8 mouse cellular contexts compared by ENCODE assay signal in genomic region chr2:155629231-155629661, GRCm38 (mm10). TPM values are rescaled to one million over a fixed set of nuclear protein-coding genes. Genes with fewer than 3 reads are reported as not detected.
DNase-seq lines count a peak whose midpoint lies in the region; ATAC-seq and TF ChIP-seq lines count a peak whose summit lies in the region.

No protein-coding gene starts in this region.

- no peaks in the 10 kb centered on the region for H3K36me3 ChIP-seq in ES-Bruce4 (ENCODE audit: control insufficient read depth, insufficient read depth, low read length, poor library complexity, severe bottlenecking)
- H3K36me3 ChIP-seq in heart, postnatal 0 days (replicated peaks; ENCODE audit: control insufficient read depth, insufficient read depth, low read length): peaks cover 89% of the 10 kb centered on the region
- H3K36me3 ChIP-seq in midbrain, embryonic 14.5 days (ENCODE audit: control insufficient read depth, insufficient read depth, low read length): peaks cover 32% of the 10 kb centered on the region

- H3K27ac ChIP-seq in ES-Bruce4 (ENCODE audit: insufficient read depth, low read length): no peak overlapping the region
- H3K27ac ChIP-seq in heart, postnatal 0 days (ENCODE audit: low read depth): no peak overlapping the region
- H3K27ac ChIP-seq in midbrain, embryonic 14.5 days (replicated peaks; ENCODE audit: low read depth, low read length): no peak overlapping the region

- no peaks in the 10 kb centered on the region for H3K4me1 ChIP-seq in ES-Bruce4 (ENCODE audit: control insufficient read depth, insufficient read depth, low read length)
- H3K4me1 ChIP-seq in heart, postnatal 0 days (ENCODE audit: control insufficient read depth, insufficient read depth): no peaks in the 10 kb centered on the region
- peaks cover 12% of the 10 kb centered on the region; the same call in 1 of the 2 replicates for H3K4me1 ChIP-seq in midbrain, embryonic 14.5 days (ENCODE audit: control insufficient read depth, insufficient read depth, low read length)

- TF ChIP-seq EP300 in ES-Bruce4 (IDR thresholded peaks at IDR 0.05; ENCODE audit: insufficient read depth, low read depth, low read length): no peak
- TF ChIP-seq EP300 in heart, postnatal 0 days (IDR thresholded peaks at IDR 0.05; ENCODE audit: low read depth): no peak

- WGBS in heart, postnatal 0 days: 23% methylated on average over 35 of the region's 35 CpGs
- WGBS in midbrain, embryonic 14.5 days: under 1% methylated on average over 35 of the region's 35 CpGs

- no peaks in the 10 kb centered on the region for H3K27me3 ChIP-seq in ES-Bruce4 (ENCODE audit: control insufficient read depth, insufficient read depth, low read length, poor library complexity, severe bottlenecking)
- H3K27me3 ChIP-seq in heart, postnatal 0 days (ENCODE audit: control insufficient read depth, insufficient read depth, low read length): no peaks in the 10 kb centered on the region
- H3K27me3 ChIP-seq in midbrain, embryonic 14.5 days (ENCODE audit: control insufficient read depth, insufficient read depth, low read length): peaks cover 53% of the 10 kb centered on the region

- H3K4me2 ChIP-seq in heart, postnatal 0 days (ENCODE audit: low read depth, low read length): peak overlapping the region; percentile 41
- H3K4me2 ChIP-seq in midbrain, embryonic 14.5 days (ENCODE audit: low read length): peak overlapping the region; percentile 69

- intact Hi-C loops in left cerebral cortex, postnatal 25 days (cut with DNase I): no loop called here

- peak overlapping the region; percentile 12 for H3K9ac ChIP-seq in ES-Bruce4 (ENCODE audit: low read depth, poor library complexity, severe bottlenecking)
- no peak overlapping the region for H3K9ac ChIP-seq in heart, postnatal 0 days (replicated peaks; ENCODE audit: low read depth, low read length)
- peak overlapping the region; percentile 49; the same call in 1 of the 2 replicates for H3K9ac ChIP-seq in midbrain, embryonic 14.5 days (replicated peaks; ENCODE audit: low read length)

- ATAC-seq in heart, postnatal 0 days (ENCODE audit: insufficient read depth, low read depth): no peak
- ATAC-seq in midbrain, embryonic 14.5 days (ENCODE audit: low FRiP score, low TSS enrichment): 0 out of 2 replicates have a peak, but pooled peaks have one; percentile 35

- no peak for TF ChIP-seq POLR2A in ES-Bruce4 (IDR thresholded peaks at IDR 0.05; ENCODE audit: insufficient read depth, low read length)

- no peaks in the 10 kb centered on the region for H3K9me3 ChIP-seq in ES-Bruce4 (replicated peaks; ENCODE audit: control insufficient read depth, insufficient read depth, low read length, poor library complexity, severe bottlenecking)
- H3K9me3 ChIP-seq in heart, postnatal 0 days (replicated peaks; ENCODE audit: control insufficient read depth, low read length): no peaks in the 10 kb centered on the region
- H3K9me3 ChIP-seq in midbrain, embryonic 14.5 days (ENCODE audit: control insufficient read depth, low read length): no peaks in the 10 kb centered on the region

- H3K4me3 ChIP-seq in ES-Bruce4 (ENCODE audit: low read depth, low read length): peak overlapping the region; percentile 38
- no peak overlapping the region for H3K4me3 ChIP-seq in heart, postnatal 0 days (ENCODE audit: low read depth, low read length)
- H3K4me3 ChIP-seq in midbrain, embryonic 14.5 days (replicated peaks; ENCODE audit: low read depth, low read length): peak overlapping the region; percentile 30

- DNase-seq in adrenal gland, adult 2 months: peak; percentile 51
- no peak for DNase-seq in adrenal gland, postnatal 4 days (ENCODE audit: low spot score in 2 of 2)
- DNase-seq in cerebellum, postnatal 36 days: peak; percentile 71 to 77
- no peak for DNase-seq in heart, postnatal 0 days (ENCODE audit: low spot score)
- DNase-seq in left cerebral cortex, postnatal 25 days (ENCODE audit: low spot score in 2 of 2): peak; percentile 73 to 77
- peak; percentile 82 for DNase-seq in midbrain, embryonic 14.5 days
- no peak for DNase-seq in T-cell, adult 2 months (ENCODE audit: low spot score)

- no peak for TF ChIP-seq CTCF in ES-Bruce4 (IDR thresholded peaks at IDR 0.05; ENCODE audit: low read depth, low read length)
- no peak for TF ChIP-seq CTCF in heart, postnatal 0 days (IDR thresholded peaks at IDR 0.05; ENCODE audit: low read depth)

RNA-seq across cellular contexts. Expression of gene Myh7b, which starts 18.2 kb away (rescaled TPM):
- under 1 TPM; 0.10 to 0.20 TPM for total RNA-seq in adrenal gland, adult 2 months (2021)
- polyA plus RNA-seq in adrenal gland, adult 2 months (2012; rRNA removed): 0.40 TPM in 1 of 2 replicates, not detected in the other
- 1 to 10 TPM in 1 of 2 experiments, under 1 TPM in 1; 0.62 to 1.8 TPM for total RNA-seq in adrenal gland, postnatal 4 days (2021)
- 0.70 and 1.0 TPM in 2 replicates for polyA plus RNA-seq in ES-Bruce4 (2011; ENCODE audit: insufficient read depth, insufficient read length, low read depth, missing spikeins)
- total RNA-seq in heart, postnatal 0 days (2014; rRNA removed; ENCODE audit: low replicate concordance): 17.2 and 48.4 TPM in 2 replicates
- 12.2 and 12.5 TPM in 2 replicates for polyA plus RNA-seq in heart, postnatal 0 days (2015; fragmentation: Nextera tagmentation; extraction: Ambion mirVana)
- 1 to 10 TPM; 3.8 to 5.3 TPM for total RNA-seq in left cerebral cortex, postnatal 25 days (2021)
- 0.64 and 0.77 TPM in 2 replicates for polyA plus RNA-seq in midbrain, embryonic 14.5 days (2014; fragmentation: Nextera tagmentation; extraction: Ambion mirVana)

RNA-seq across cellular contexts. Expression of gene Gss, which starts 36.6 kb away (rescaled TPM):
- total RNA-seq in adrenal gland, adult 2 months (2021): 10 to 100 TPM; 53.7 to 98.5 TPM
- polyA plus RNA-seq in adrenal gland, adult 2 months (2012; rRNA removed): 67.6 and 101 TPM in 2 replicates
- 10 to 100 TPM; 38.7 to 39.6 TPM for total RNA-seq in adrenal gland, postnatal 4 days (2021)
- 13.4 and 14.8 TPM in 2 replicates for polyA plus RNA-seq in ES-Bruce4 (2011; ENCODE audit: insufficient read depth, insufficient read length, low read depth, missing spikeins)
- total RNA-seq in heart, postnatal 0 days (2014; rRNA removed; ENCODE audit: low replicate concordance): 32.5 and 52.3 TPM in 2 replicates
- 24.8 and 25.9 TPM in 2 replicates for polyA plus RNA-seq in heart, postnatal 0 days (2015; fragmentation: Nextera tagmentation; extraction: Ambion mirVana)
- total RNA-seq in left cerebral cortex, postnatal 25 days (2021): 10 to 100 TPM; 12.9 to 14.4 TPM
- 14.8 and 15.2 TPM in 2 replicates for polyA plus RNA-seq in midbrain, embryonic 14.5 days (2014; fragmentation: Nextera tagmentation; extraction: Ambion mirVana)

Comparison
In these comparisons a context has a peak if more than half of its experiments do, and no peak if none do; other contexts are left out.
1. DNase-seq: peak in adrenal gland, adult 2 months (single experiment), cerebellum, postnatal 36 days (2 of 2), left cerebral cortex, postnatal 25 days (2 of 2) and midbrain, embryonic 14.5 days (single experiment); none in adrenal gland, postnatal 4 days (0 of 2), heart, postnatal 0 days (single experiment) and T-cell, adult 2 months (single experiment).